Mouse (Mus musculus) T-helper 17 cell (primary cell): ENCODE results near the gene Gm29289.
"Not testable (repeated sequence)": the region's sequence is repeated elsewhere in the genome, so short reads cannot be mapped to it uniquely, and the experiment has no call there.

ENCODE experiments used
- in situ Hi-C, 2 experiments: fragments of 300-600 bp; cut with MboI, MseI; formaldehyde crosslinking; loops; 1 replicate in 1 of 2; 2 replicates in 1 of 2; pipeline ENCODE4 v1.15.1; 2025; ENCODE audit warnings: high pct_unique_total_duplicates in 2 of 2

Gm29289 gene

GRCm38 (mm10) chrY:2932282-2932681, at the start of gene Gm29289:
Gene Gm29289 (plus strand): TSS chrY:2932582.
- in situ Hi-C loops = not testable (repeated sequence)

DNA sequence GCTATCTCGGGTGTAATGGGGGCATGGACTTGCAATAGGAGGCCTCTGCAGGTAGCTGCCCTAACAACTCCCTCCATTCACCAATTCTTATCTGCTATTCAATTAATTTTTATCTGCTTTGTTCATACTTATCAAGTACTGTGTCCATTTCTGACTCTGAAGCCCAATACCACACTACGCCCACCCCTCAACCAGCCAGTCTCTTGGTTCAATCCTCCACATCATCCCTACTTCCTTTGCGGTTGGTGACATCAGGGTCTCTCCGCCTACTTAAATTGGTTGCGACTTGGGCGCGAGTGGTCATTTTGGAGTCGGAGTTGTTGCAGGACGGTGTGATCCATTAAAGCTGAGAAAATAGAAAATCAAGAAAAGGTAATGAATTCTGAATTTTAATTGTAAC, 31.7 kb upstream of the Gm29289 start, which contains the start of gene Gm10352:
Gene Gm10352, plus strand, starts transcription at position 301 of the 400 bp plus-strand sequence.
- in situ Hi-C loops = not testable (repeated sequence)
